Mouse (Mus musculus) retina, postnatal 7 days (tissue): ENCODE data around the gene Copz2.
"Not testable (repeated sequence)": the region's sequence is repeated elsewhere in the genome, so short reads cannot be mapped to it uniquely, and the experiment has no call there.

Experiments used
- DNase-seq: peaks from one replicate; pipeline ENCODE4 v3.0.0-alpha.2; 2012; ENCODE audit warnings: low read depth, low spot score

Gene Copz2

DNA sequence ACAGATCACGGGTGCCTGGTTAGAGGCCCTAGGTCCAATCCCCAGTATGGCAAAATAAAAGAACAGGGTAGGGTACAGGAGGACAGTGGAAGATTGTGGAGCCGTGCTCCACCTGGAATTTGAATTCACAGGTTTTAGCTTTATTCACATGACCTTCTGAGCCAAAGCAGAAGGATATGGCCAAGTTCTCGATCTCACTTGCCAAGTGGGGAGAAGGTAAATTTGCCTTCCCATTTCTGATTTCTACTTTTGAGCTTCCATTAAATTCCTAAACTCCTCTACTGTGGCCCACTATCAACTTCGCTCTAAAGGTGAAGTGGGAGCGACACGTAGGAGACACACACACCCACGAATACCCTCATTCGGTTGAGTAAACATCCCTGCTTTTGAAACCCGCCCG lies 20.8 kb upstream of the Copz2 start:
- DNase-seq: no peak

DNA sequence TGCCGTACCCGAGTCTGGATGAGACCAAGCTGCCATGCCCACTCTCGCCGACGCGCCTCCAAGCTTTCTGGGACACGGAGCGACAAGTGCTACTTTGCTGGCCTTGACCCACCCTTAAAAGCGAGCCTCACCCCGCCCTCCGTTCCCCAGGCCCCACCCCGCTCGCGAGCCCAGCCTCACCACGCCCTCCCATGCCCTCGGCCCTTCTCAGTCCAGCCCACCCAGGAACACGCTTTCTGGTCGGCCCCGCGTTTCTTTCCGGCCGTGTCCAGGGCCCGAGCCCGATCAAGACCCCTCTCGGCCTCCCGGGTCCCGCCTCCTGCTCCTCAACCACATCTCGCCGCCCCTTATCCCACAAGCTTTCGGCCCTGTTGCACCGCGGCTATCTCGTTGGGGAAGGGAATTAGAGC lies 20.3 kb upstream of the Copz2 start:
- DNase-seq: no peak

DNA sequence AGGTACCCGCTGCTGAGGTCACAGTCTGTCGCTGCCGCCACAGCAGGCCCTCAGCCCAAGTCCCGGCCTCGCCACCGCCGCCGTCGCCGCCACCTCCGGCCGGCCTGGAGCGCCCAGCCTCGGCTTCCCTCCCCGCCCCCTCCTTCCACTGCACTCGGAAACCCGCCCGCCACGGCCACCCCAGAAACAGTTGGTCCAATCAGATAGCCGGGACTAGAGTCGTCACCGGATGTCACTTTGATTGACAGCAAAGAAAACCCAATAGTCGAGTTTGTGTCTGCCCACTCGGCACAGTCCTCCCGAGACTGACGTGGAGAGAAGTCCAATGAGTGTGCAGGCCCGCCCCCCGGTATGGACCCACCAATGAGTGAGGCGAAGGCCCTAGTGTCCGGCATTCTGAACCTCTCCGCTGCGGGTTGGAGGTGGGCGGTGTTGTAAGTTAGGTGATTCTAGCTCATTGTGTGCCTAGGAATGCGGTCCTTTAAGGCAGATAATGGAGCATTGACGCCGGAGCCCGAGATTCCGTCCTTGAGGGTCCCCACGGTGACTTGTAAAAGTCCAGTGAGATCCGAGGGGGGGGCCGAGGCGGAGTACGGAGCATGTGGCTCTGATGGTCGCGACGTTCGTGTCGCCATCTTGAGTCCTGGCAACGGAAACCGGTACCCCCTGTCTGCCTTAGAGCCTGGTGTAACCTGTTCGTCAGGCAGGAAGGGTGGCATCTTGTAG lies 19.7 kb upstream of the Copz2 start, which contains the start of gene Nfe2l1:
TSS of gene Nfe2l1 (minus strand) at position 156 of the 726 bp plus-strand sequence.
- DNase-seq: peak; percentile 97

DNA sequence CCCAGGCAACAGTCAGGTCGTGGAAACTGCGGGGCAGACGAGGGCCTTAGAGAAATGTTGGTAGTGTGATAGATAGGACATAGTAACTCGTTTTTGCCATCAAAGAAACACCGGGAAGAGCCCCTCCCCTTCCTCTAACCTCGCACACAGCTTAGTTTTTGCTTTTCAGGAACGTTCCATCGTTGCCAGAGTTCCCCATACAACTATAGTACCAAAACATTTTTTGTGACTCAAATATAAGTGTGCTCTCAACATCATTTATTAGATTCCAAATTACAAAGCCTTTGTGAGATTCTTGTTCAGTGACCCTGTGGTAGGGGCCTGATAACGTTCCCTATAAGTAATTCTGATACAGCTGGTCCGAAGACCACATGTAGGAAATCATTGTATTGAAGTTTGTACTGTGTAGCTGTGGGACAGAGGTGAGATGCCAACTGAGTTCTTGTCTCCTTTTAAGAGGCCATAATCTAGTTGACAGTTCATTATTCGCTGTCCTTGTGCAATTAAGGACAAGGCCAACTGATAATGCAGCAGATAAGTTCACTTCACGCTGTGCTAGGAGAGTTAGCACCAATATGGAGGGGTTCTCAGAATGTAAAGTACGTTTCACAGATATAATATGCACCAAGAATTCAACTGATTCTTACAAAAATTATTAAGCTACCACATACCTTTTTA lies 19.0 kb upstream of the Copz2 start:
- DNase-seq: no peak

DNA sequence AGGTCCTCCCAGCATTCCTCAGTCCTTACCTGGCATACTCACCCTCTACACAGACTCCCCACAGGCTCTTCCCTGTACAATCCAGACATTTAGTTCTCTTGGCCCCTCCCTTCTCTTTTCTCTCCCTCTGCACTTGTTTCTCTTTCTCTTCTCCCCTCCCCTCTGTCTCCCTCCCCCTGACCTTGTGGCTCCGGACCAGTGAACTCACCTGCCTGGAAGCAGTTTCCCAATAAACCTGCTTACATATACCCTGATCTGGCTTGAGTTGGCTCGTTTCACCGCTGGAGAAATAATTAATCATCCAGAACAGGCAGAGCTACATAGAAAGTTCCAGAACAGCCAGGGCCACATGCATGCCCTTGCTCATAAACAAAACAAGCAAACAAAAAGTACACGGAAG lies 18.2 kb upstream of the Copz2 start:
- DNase-seq: no peak

DNA sequence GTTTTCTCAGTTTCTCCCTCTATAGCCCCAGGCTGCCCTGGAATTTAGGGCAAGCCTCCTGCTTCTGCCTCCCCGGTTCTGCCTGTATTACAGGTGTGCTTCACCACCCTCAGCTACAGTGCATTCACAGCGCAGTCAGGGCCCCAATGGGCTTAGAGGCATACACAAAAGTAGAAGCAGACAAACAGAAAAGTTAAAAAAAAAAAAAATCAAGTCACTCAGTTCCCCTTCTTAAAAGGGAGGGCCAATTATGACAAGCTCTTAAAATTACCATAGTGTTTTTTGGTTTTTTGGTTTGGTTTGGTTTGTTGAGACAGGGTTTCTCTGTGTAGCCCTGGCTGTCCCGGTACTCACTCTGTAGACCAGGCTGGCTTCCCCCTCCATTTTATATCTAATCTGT lies 17.1 kb upstream of the Copz2 start:
- no peak for DNase-seq

DNA sequence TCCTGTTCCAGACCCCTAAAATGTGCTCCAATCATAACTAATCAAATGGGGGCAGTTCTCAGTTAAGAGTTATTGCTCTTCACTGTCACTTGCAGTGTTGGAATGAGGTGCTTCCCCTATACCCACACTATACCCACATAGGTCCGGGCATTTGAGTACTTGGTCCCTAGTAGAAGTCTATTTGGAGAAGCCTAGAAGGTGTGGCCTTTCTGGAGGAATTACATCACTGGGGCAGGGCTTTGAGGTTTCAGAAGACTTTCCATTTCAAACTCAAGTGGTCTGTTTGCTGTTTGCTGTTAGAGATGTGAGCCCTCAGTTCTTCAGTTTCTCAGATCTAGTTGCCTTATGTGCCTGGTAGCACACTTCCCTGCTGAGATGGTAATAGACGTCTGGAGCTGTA lies 16.7 kb upstream of the Copz2 start:
- DNase-seq: no peak

DNA sequence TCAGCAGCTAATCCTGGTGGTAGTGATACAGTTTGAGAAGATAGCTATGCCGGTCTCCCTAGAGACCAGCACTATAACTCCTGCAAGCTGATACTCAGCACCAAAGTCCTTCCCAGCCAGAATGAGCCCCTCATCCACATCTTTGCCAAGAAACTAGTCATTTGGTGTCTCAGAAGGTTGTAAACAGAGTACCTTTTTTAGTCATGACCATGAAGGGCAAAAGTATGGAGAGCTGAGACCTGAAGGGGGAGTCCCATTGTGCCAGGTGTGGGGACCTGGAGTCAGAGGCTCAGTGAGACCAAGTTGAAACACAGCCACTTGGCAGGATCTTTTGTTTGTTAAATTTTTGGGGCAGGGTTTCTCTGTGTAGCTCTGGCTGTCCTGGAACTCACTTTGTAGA lies 15.5 kb upstream of the Copz2 start:
- DNase-seq: no peak

DNA sequence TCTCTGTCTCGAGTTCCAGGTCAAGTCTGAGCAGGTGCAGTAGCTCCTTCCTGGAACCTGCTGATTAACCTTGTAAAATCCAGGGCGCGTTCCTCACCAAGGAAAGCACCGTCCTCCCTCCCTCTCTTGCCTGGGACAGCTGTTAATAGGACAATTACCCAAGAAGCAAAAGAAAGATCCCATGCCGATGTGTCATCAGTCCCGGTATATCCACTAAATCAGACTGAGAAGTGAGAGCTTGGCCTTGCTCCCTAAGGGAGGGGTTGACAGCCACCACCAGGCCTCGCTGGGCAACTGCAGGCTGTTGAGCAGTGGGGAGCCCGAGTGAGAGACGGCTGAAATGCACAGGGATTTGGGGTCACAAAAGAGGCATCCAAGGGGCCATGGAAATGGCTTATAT lies 12.4 kb upstream of the Copz2 start:
- no peak for DNase-seq

DNA sequence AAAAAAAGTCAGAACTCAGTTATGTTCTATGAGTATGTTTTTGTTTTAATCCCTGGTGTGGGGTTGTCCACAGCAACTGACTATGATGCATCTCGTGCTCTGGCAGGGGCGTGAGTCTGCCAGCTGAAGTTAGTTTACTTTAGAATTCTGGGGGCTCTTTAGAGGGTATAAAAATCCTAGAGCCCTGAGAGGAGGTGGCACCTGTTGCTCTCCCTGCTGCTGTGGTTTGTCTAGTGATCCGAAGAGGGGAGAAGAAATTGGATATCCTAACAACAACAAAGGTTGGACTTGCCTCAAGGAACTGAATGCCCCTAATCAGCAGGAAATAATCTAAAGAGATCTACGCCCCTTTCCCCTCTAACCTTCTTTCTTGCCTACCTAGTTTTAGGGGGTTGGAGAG lies 11.3 kb upstream of the Copz2 start:
- DNase-seq: no peak

DNA sequence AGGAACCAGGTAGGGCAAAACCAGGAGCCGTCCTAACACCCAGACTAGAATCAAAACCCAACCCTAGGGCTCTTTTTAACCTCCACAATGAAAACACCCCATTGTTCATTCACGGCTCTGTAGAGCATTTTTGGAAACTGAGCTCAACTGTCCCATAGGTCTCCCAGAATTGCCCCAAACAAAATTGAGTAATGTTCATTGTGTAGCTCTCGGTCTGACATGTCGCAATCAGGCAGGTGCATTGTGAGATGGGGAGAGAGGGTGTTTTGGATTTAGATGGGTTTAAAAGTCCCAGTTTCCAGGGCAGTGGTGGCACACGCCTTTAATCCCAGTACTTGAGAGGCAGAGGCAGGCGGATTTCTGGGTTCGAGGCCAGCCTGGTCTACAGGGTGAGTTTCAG lies 10.2 kb upstream of the Copz2 start:
- DNase-seq: no peak

DNA sequence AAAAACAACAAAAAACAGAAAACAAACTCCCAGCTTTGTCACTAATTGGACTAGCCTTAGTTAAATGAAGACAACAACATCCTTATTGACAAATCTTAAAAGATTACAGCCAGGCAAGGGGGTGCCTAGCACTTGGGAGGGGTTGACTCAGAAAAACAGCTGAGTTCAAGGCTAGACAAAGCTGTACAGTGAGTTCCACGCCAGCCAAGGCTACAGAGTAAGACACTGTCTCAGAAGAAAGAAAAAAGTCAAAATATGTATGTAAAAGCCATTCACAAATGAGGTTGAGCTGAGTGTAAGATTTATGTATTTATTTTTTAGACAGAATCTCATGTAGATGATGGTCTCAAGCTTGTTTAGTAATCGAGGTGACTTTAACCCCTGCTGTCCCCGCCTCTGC lies 9.8 kb upstream of the Copz2 start:
- DNase-seq: no peak

DNA sequence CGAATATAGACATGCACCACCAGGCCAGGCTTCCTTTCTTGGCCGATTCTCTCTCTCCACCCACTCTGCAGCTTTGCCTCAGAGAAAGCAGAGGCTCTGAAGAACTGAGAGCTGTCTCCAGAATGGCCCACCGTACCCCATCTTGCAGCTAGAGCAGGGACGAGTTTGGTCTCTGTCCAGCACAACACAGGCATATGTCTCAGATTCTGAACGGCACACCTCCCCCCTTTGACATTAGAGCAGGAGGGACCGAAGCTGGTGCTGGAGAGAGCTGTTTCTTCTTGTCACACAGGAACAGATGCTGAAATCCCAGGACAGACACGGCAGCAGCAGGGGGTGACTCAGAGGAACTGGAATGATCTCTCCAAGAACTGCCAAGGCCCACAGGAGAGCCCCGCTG lies 9.4 kb upstream of the Copz2 start:
- DNase-seq: no peak

DNA sequence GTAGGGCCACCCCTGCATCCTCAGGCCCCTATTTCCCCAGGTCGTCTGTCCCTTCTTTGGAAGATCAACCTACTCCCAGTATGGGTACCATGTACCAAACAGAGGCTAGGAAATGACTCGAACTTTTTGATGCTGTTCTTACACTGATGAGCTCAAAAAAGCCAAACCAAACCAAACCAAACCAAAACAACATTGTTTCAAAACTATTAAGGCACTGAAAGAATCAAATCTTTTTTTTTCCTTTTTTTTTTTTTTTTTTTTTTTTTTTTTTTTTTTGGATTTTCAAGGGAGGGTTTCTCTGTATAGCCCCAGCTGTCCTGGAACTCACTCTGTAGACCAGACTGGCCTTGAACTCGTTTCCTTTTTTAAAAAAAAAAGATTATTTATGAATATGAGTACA lies 6.0 kb upstream of the Copz2 start:
- no peak for DNase-seq

DNA sequence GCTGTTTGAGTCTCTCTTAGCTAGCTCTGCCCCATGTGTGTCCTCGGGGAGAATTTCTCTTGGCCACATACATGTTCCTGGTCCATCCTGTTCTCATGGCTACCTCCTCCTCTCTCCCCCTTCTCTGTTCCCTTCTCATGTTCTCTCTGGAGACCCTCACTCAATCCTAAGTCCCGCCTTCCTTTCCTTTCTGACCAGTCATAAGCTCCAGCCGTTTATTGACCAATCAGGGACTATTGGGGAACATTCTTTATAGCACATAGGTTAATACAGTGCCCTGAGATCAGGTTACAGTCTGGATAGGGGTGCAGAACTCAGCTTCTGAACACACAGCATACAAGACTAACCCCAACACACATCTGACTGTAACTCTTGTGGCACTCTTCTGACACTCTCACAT lies 2.4 kb upstream of the Copz2 start:
- DNase-seq: no peak

DNA sequence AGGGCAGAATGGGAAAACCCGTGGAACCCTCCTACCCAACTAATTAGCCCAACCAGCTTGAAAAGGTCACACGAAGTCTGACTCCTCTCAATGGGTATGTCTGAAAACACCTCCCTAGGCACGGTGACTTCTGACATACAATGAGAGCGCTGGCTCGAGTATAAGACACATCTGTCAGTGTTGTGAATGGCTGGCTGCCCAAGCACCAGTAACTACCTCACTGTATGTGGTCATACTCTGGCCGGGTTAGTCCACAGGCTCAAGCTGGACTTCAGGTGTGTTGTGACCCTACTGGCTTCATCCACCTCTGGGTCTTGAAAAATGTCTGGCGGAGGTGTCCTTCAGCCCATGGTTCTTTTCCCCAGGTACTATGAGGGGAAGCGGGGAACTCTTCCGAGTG lies 976 bp upstream of the Copz2 start:
- no peak for DNase-seq

DNA sequence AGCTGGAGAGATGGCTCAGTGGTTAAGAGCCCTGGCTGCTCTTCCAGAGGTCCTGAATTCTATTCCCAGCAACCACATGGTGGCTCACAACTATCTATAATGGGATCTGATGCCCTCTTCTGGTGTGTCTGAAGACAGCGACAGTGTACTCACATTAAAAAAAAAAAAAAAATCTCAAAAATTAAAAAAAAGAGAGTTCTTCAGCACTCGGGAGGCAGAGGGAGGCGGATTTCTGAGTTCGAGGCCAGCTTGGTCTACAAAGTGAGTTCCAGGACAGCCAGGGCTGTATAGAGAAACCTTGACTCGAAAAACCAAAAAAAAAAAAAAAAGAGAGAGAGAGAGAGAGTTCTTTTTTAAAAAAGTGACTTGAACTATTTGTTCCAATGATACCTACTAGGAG lies 525 bp upstream of the Copz2 start:
- DNase-seq: not testable (repeated sequence)

DNA sequence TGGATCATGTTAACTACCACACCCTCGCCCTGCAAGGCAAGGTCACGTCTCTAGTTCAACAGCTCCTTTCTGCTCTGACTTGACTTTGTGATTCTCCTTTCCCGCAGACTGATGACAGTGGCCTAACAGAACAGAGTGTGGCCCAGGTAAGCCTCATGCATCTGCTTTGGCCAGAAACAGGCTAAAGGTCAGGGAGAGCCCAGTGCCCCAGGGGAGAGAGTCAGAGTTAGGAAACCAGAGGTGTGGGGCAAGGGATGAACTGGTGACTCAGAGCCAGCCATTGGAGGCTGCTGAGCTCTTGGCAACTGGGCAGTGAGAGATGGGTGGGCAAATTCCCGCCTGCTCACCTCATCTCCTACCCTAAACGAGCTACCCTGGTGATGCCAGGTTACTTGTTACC lies 7.8 kb downstream of the Copz2 start:
- DNase-seq: no peak

DNA sequence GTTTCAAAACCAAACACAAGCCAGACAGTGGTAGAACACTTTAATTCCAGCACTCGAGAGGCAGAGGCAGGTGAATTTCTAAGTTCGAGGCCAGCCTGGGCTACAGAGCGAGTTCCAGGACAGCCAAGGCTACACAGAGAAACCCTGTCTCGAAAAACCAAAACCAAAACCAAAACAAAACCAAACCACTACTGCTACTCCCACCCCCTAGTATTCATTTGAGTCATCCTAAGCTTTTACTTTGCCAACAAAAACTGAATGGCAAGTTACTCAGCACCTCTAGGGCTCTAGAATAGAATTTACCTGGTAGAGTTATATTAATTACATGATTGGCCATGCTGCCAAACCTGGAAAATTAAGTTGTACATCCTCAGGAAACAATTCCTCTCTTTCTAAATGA lies 10.0 kb downstream of the Copz2 start:
- no peak for DNase-seq

DNA sequence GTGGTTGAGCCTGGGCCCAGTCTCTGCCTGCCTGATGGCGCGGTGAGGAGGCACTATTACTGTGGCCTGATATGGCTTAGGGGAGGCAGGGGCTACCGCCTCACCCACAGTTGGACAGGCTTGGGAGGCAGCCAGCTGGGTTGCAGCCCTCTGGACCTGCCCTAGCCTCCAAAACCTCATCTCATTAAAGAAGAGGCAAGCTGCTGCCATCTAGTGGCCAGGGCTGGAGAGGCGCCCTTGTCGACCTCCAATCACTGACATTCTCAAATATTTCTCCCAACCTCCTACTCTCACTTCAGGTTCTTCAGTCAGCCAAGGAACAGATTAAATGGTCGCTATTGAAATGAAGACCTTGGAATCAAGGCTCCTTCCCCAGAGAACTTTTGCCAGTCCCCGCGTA lies 10.9 kb downstream of the Copz2 start:
- DNase-seq: no peak

DNA sequence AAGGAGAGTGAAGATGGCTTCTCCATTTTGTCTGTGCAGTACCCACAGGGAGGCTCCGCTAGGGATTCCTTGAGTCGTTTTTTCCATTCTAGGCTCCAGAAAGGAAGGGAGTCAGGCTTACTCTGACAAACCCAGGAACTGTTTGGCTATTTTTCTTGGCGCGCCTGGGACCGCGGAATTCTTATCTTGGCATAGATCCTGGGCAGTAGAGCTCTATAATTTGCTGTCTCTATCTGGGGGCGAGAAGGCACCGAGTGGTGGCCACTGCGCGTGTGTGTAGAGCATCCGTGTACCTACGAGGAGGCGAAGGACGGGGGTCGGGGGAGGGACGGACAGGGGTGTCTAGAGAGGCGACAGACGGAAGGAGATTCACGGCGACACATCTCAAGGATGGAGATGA lies 11.8 kb downstream of the Copz2 start:
- no peak for DNase-seq

DNA sequence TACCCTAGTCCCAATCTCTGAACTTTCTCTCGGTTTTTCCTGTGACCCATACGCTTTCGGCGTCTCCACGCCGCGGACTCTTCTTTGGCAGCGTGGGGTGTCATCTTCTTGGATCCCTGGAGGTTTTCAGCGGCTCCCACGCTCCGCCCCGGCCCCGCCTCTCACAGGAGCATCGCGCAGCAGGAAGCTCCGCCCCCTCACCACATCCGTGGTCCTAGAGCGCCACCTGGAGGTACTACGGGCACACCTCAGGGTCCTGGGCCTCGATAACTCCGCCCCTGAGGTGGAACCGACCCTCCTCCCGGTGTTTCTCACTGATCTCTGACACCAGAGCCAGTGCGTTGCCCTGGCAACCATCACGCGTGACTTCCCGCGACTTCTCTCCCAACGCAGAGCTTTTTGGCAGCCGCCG lies 12.2 kb downstream of the Copz2 start:
- peak; percentile 90 for DNase-seq

DNA sequence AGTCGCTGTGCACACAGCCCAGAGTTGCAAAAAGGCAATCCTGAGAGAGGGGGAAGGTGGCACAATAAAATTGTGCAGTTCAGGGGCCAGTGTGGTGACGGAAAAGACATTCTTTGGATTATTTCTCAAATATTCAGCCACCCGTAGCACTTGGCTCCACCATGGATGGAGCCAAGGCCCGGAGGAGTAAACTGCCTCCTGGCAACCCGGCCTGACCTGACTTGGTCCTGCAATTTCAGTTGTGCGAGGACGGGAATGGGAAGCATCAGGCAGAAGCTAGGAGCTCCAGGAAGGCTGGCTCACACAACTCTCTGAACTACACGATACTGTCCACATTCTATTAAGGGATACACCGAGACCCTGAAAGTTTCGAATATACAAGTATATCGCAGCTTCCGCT lies 12.9 kb downstream of the Copz2 start:
- no peak for DNase-seq
